Mouse (Mus musculus) limb, embryonic 14.5 days (tissue): Measurements from ENCODE around the gene Irf4. TPM values are rescaled to one million over a fixed set of nuclear protein-coding genes. Genes with fewer than 3 reads are reported as not detected.

ENCODE experiments used
- ATAC-seq: fragments of 200-750 bp; cut with Nextera tagmentation; 2 replicates; pipeline ENCODE4 v1.8.0; 2017; ENCODE audit warnings: low read depth, moderate number of reproducible peaks, moderate TSS enrichment; ENCODE audit not compliant: low FRiP score
- DNase-seq: peaks from one replicate; pipeline ENCODE4 v3.0.0-alpha.2; 2015; ENCODE audit warnings: low spot score
- H3K27ac ChIP-seq: fragments of 300-500 bp; sonication (generic); replicated peaks from 2 replicates; pipeline ENCODE4 v1.5.1; 2014; ENCODE audit warnings: low read depth, mild to moderate bottlenecking, low read length, moderate library complexity, mixed read lengths
- H3K27me3 ChIP-seq: fragments of 300-500 bp; sonication (generic); 2 replicates; pipeline ENCODE4 v1.6.1; 2014; ENCODE audit warnings: low read length, mixed read lengths; ENCODE audit not compliant: control insufficient read depth, insufficient read depth
- H3K36me3 ChIP-seq: fragments of 300-500 bp; sonication (generic); 2 replicates; pipeline ENCODE4 v1.6.1; 2014; ENCODE audit warnings: mild to moderate bottlenecking, low read length, moderate library complexity, mixed read lengths; ENCODE audit not compliant: control insufficient read depth, insufficient read depth
- H3K4me1 ChIP-seq: fragments of 300-500 bp; sonication (generic); 2 replicates; pipeline ENCODE4 v1.6.1; 2014; ENCODE audit warnings: antibody characterized with exemption, low read length, mixed read lengths; ENCODE audit not compliant: control insufficient read depth, insufficient read depth
- H3K4me2 ChIP-seq: fragments of 300-500 bp; sonication (generic); replicated peaks from 2 replicates; pipeline ENCODE4 v1.6.1; 2014; ENCODE audit warnings: low read depth, mild to moderate bottlenecking, low read length, moderate library complexity; ENCODE audit not compliant: severe bottlenecking
- H3K4me3 ChIP-seq: fragments of 300-500 bp; sonication (generic); replicated peaks from 2 replicates; pipeline ENCODE4 v1.5.1; 2014; ENCODE audit warnings: low read length
- H3K9ac ChIP-seq: fragments of 300-500 bp; sonication (generic); 2 replicates; pipeline ENCODE4 v1.6.1; 2014; ENCODE audit warnings: mild to moderate bottlenecking, low read depth, low read length, moderate library complexity; ENCODE audit not compliant: severe bottlenecking
- H3K9me3 ChIP-seq: fragments of 300-500 bp; sonication (generic); 2 replicates; pipeline ENCODE4 v1.6.1; 2016; ENCODE audit warnings: low read length; ENCODE audit not compliant: control insufficient read depth
- POLR2A ChIP-seq: fragments of 200-500 bp; IDR thresholded peaks from 2 replicates; pipeline ENCODE4 v1.8.0; 2012; ENCODE audit warnings: inconsistent platforms, mild to moderate bottlenecking, moderate library complexity, borderline replicate concordance; ENCODE audit not compliant: insufficient read depth, insufficient read length; ENCODE audit errors: extremely low read depth
- WGBS: fragments of 180-500 bp; shearing (Covaris S2); extraction: QIAGEN DNeasy Blood & Tissue Kit; methylation state at CpG from one replicate; pipeline ENCODE4 v1.1.7; 2014; 5-methylcytosine and 5-hydroxymethylcytosine counted together
- polyA plus RNA-seq, 2 experiments: library from polyadenylated mRNA; depleted of rRNA in 1 of 2; stranded (reverse) in 1 of 2; unstranded in 1 of 2; fragments of >200 nt; fragmentation: Nextera tagmentation in 1 of 2; extraction: Ambion mirVana in 1 of 2; gene quantifications; 2 replicates each; pipeline versions ENCODE4 v1.2.1 to v1.2.3; 2012 to 2014

Gene Irf4
- polyA plus RNA-seq, 2 experiments: 0.29 to 0.34 TPM

DNA sequence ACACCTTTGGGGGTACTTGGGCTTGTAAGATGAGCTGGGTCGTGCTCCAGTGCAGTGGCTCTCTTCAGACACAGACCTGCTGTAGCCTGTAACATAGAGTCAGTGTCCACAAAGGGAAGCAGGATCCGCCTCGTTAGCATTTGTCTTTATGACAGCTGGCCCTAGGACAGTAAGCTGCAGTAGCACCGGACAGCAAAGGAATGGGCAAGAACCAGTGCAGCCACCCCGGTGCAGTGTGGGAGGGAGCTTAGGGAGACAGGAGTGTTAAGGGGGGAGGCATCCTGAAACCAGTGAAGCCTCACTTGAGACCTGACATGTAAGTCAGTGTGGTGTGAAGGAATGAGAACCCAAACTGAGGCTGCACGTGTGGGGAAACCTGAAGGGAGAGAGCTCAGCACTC lies 36.7 kb upstream of the Irf4 start:
- H3K4me1 ChIP-seq: no peaks in the 10 kb centered on the region
- no peaks in the 10 kb centered on the region for H3K9me3 ChIP-seq
- DNase-seq (no peak), ATAC-seq (no peak)
- H3K27me3 ChIP-seq: no peaks in the 10 kb centered on the region
- H3K4me3 ChIP-seq: no peak overlapping the region
- 75% methylated on average over 6 of the region's 6 CpGs for WGBS
- no peak overlapping the region for H3K9ac ChIP-seq
- peaks cover 8% of the 10 kb centered on the region; the same call in 1 of the 2 replicates for H3K36me3 ChIP-seq
- no peak for TF ChIP-seq POLR2A
- H3K27ac ChIP-seq: no peak overlapping the region
- no peak overlapping the region for H3K4me2 ChIP-seq

DNA sequence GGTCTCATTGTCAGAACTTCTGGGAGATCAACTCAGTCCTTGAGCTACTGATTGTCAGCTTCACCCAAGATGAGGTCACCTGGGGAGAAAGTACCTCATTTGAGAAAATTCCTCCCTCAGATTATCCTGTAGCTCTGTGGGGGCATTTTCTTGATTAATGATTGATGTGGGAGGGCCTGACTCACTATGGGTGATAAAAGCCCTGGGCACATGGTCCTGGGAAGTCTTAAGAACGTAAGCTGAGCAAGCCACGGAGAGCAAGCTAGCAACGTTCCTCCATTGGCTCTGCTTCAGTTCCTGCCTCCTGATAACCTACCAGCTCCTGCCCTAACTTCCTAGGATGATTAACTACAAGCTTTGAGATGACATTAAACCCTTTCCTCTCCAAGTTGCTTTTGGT lies 35.4 kb upstream of the Irf4 start:
- ATAC-seq: no peak

DNA sequence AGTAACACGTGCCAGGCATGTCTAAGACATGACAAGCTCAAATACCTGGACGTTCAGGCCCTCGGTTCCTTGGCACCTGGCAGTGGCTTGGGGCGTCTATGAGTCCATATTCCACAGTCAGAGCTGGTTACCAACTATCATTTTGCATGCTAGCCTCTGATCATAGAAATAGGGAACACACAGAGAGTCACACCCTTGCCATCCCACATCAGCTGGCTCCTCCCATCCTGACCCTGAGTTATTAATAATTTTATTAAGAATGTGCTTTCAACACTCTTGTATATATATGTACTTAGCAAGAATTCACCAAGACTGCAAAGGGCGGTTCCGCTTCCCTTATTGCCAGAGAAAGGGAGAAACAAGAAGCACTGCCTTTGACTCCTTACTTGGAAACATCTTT lies 34.5 kb upstream of the Irf4 start:
- ATAC-seq (no peak), DNase-seq (no peak)
- TF ChIP-seq POLR2A: no peak
- 81% methylated on average over 6 of the region's 6 CpGs for WGBS
- no peak overlapping the region for H3K27ac ChIP-seq
- no peaks in the 10 kb centered on the region; the same call in 1 of the 2 replicates for H3K36me3 ChIP-seq
- H3K9ac ChIP-seq: no peak overlapping the region
- no peaks in the 10 kb centered on the region for H3K27me3 ChIP-seq
- H3K4me2 ChIP-seq: no peak overlapping the region
- H3K4me3 ChIP-seq: no peak overlapping the region
- no peaks in the 10 kb centered on the region for H3K9me3 ChIP-seq
- no peaks in the 10 kb centered on the region for H3K4me1 ChIP-seq

More for the DNA sequence above, 35.4 kb upstream of the Irf4 start:
- Histone ChIP-seq H3K27ac (no peak overlapping the region), H3K36me3 (peaks cover 7% of the 10 kb centered on the region; the same call in 1 of the 2 replicates), H3K4me2 (no peak overlapping the region), H3K27me3 (no peaks in the 10 kb centered on the region), H3K4me1 (no peaks in the 10 kb centered on the region), H3K9me3 (no peaks in the 10 kb centered on the region), H3K4me3 (no peak overlapping the region), H3K9ac (no peak overlapping the region)
- no peak for DNase-seq
- WGBS: 75% methylated on average over 3 of the region's 3 CpGs
- no peak for TF ChIP-seq POLR2A

DNA sequence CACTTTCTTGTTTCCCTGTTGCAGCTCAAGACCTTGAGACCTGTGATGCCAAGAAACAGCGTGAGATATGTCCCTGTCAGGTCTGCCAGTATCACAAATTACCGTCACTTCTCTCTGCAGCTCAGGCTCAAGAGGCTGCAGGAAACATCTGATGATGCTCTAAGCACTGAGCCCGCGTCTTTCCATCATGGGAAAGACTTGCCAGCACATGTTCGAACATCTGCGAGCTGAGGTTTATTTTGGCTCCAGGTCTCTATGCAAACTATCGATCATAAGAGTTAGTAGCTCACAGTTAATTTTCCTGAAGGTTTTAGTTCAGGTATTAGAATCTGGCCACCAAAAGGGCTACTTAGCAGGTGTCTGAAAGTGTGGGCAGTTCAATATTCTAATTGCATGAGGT lies 34.0 kb upstream of the Irf4 start:
- Histone ChIP-seq H3K4me3 (no peak overlapping the region), H3K27ac (no peak overlapping the region), H3K9ac (no peak overlapping the region), H3K4me2 (no peak overlapping the region), H3K27me3 (no peaks in the 10 kb centered on the region), H3K36me3 (no peaks in the 10 kb centered on the region; the same call in 1 of the 2 replicates), H3K9me3 (no peaks in the 10 kb centered on the region), H3K4me1 (no peaks in the 10 kb centered on the region)
- DNase-seq (no peak), ATAC-seq (no peak)
- TF ChIP-seq POLR2A: no peak
- 80% methylated on average over 7 of the region's 7 CpGs for WGBS

DNA sequence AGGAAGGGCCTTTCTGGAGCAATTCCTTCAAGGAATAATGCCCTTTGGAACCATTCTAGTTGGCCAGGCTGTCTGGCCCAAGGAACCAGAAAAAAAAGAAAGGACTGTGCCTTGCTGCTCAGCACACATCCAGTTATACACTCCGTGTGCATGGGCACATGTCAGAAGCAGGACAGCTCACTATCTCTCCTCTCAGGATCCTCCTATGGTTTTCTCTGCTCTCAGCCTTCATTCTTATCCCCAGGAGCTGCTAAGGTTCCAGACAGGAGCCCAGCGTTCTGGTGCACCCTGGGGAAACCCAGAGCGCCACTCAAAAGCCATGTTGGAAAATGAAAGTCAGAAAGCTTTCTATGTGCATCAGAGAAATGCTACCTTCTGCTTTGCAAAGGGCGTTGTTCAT lies 33.5 kb upstream of the Irf4 start:
- Histone ChIP-seq H3K36me3 (no peaks in the 10 kb centered on the region; the same call in 1 of the 2 replicates), H3K4me2 (no peak overlapping the region), H3K9ac (no peak overlapping the region), H3K4me3 (no peak overlapping the region), H3K4me1 (no peaks in the 10 kb centered on the region), H3K27me3 (no peaks in the 10 kb centered on the region), H3K9me3 (no peaks in the 10 kb centered on the region), H3K27ac (no peak overlapping the region)
- TF ChIP-seq POLR2A: no peak
- WGBS: 81% methylated on average over 4 of the region's 4 CpGs
- ATAC-seq: no peak
- DNase-seq: no peak

DNA sequence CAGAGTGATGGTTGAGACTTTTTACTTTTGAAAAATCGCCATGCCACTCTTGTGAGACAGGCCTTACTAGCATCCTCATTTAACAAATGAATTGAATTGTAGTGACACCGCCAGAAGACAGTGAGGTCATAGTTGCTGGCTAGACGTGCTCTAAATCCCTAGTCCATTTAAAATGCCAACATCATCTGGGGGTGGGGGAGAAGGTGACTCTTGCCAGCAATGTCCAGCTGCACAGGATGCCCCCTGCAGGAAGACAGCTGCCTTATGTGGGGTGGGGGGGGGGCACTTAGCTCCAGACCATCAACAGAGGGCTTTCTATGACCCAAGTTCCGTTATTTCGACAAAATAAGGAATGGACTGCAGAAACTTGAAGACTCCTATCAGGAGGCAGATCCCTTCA lies 32.4 kb upstream of the Irf4 start:
- H3K36me3 ChIP-seq: no peaks in the 10 kb centered on the region; the same call in 1 of the 2 replicates
- no peak overlapping the region for H3K4me3 ChIP-seq
- H3K9me3 ChIP-seq: no peaks in the 10 kb centered on the region
- no peak overlapping the region for H3K4me2 ChIP-seq
- DNase-seq (no peak), ATAC-seq (no peak)
- H3K27ac ChIP-seq: no peak overlapping the region
- no peak for TF ChIP-seq POLR2A
- WGBS: 73% methylated on average over 5 of the region's 5 CpGs
- H3K27me3 ChIP-seq: no peaks in the 10 kb centered on the region
- no peaks in the 10 kb centered on the region for H3K4me1 ChIP-seq
- no peak overlapping the region for H3K9ac ChIP-seq
